Mouse (Mus musculus): Measurements from ENCODE around the gene Elob. TPM values are rescaled to one million over a fixed set of nuclear protein-coding genes. Genes with fewer than 3 reads are reported as not detected.

The Elob gene
- polyA plus RNA-seq (2012; rRNA removed): 689 and 774 TPM in 2 replicates

GRCm38 (mm10) chr17:23829064-23829619 lies at the start of gene Elob:
TSS of gene Elob (minus strand) at chr17:23829136.
- peak; percentile 31 for DNase-seq (ENCODE audit: low read depth)

DNA sequence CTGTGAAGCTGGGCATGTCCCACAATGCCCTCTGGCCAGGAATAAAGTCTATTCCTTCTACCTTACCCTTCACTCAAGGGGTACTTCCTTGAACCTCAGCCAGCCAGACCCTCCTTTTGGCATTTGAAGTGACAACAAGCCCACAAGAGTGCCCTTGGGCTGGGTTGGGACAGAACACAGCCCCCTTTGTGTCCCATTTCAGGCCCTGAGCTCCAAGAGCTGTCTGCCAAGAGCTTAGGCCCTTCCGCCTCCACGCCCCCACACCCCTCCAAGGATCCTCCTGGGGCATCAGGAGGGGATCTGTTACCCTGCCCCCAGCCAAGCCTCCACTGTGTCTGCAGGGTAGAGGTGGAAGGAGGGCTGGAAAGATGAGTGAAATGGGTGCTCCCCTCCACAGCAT lies 48.2 kb upstream of the Elob start:
- no peak for DNase-seq (ENCODE audit: low read depth)

DNA sequence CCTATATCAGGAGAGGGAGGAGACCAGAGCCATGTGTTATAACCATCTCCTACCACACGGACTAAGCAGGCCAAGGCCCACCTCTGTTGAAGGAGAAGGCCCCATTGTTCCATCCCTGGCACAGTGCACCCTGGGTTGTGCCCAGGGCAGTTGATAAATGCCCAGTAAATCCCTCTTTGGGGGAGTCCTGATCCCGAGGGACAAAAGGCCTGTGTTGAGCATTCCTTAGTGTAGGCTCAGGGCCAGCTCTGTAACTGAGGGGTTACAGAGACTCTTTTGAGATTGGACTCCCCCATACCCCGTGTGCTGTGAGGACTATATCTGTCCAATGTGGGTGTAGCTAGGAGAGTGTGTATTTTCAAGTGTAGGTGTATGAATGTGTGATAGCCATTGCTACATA lies 47.8 kb upstream of the Elob start:
- DNase-seq (ENCODE audit: low read depth): no peak

DNA sequence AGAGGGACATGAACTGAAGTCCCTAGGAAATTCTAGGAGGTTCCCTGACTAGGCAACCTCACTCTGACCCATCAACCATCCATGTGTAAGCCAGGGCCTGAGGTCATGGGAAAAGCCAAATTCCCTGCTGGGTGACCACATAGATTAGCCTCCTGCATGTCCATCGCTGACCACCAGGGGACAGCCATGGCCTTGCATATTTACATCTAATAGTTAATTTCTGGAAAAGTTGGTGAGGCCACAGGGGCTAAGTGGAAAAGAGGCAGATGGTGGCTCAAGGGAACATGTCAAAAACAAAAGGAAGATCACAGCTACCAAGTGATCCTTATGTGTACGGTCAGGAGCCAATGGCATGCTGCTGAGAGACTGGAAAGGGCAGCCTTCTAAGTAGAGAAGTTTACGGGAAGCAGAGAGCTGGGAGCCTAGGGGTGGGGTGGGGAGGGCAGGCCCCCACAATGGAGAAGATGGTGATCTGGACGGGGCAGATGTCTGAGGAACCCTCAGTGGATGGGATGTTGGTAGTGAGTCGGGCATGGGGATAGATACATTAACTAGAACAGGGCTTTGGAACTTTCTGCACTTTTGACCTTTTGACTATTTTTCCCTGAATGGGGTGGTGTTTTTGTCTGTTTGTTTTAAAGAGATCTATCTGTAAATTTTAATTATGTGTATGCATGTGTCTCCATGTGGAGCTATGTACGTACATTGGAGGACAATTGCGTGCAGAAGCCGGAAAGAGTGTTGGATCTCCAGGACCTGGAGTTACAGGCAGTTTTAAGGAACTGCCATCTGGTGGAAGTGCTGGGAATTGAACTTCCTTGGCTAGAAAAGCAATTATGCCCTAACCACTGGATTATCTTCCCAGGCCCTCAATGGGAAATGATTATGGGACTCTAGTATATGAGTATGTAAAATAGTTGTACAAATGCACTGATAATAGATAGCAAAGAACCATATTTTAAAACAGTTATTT lies 45.2 kb upstream of the Elob start:
- DNase-seq (ENCODE audit: low read depth): no peak

- no peak for DNase-seq (ENCODE audit: low read depth)
These were observed 39.6 kb upstream of the Elob start for GRCm38 (mm10) chr17:23868513-23868912.

- DNase-seq (ENCODE audit: low read depth): no peak
These were observed 38.8 kb upstream of the Elob start, which contains the start of gene Prss21 for GRCm38 (mm10) chr17:23867756-23868155. TSS of gene Prss21 (plus strand) at chr17:23868056.

DNA sequence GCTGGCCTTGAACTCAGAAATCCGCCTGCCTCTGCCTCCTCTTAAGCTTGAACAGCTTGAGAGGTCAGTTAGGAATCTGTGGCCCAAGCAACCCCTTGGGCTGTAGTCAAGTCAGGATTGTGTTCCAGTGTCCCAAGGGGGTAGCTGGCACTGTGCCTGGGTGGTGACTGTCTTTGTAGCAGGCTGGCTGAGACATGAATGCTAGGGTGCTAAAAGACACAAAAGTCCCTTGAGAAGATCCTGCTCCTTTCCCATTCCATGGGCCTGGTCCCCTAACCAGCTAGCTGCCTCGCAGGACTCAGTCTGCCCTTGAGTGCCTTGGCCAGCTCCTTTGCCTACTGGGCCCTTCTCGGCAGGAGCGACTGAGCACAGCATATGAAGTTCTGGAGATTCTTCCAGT lies 34.0 kb upstream of the Elob start:
- DNase-seq (ENCODE audit: low read depth): no peak

GRCm38 (mm10) chr17:23857913-23858312 lies 29.0 kb upstream of the Elob start:
- no peak for DNase-seq (ENCODE audit: low read depth)

DNA sequence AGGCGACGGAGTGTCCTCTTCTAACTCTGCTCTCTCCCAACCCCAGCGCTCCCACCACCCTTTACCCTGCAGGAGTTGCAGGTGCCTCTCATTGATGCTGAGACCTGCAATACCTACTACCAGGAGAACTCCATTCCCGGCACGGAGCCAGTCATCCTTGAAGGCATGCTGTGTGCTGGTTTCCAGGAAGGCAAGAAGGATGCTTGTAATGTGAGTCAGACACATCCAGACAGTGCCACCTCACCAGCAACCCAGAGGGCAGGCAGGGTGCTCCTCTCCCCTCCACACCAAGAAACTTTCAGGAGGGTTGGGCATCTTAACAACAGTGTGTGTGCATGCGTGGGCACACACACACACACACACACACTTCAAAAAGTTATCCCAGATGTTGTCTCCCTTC lies 28.3 kb upstream of the Elob start:
- DNase-seq (ENCODE audit: low read depth): no peak

DNA sequence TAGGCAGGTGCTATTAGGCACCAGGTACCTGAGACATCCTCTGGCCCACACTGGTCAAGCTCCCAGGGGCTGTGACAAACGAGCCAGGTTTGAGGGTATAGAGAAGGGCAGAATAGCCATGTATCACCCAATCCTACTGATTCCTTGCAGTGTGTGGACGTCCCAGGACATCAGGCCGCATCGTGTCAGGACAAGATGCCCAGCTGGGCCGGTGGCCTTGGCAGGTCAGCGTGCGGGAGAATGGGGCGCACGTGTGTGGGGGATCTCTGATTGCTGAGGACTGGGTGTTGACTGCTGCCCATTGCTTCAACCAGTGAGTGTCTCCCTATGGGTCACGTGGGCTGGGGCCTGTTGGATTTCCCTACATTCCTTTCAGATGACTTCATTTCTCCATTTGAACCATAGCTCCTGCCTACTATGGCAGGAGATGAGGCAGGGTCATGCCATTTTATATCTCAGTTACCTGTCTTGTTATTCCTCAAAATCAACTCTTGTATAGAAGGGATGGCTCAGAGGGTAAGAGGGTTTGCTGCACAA lies 25.4 kb upstream of the Elob start:
- DNase-seq (ENCODE audit: low read depth): no peak

GRCm38 (mm10) chr17:23853292-23853691 lies 24.4 kb upstream of the Elob start:
- no peak for DNase-seq (ENCODE audit: low read depth)

GRCm38 (mm10) chr17:23850853-23851749 lies 22.2 kb upstream of the Elob start:
- no peak for DNase-seq (ENCODE audit: low read depth)

- DNase-seq (ENCODE audit: low read depth): no peak
These were observed 21.1 kb upstream of the Elob start for GRCm38 (mm10) chr17:23850028-23850427.

GRCm38 (mm10) chr17:23843812-23844273 lies 14.9 kb upstream of the Elob start, which contains the start of the genes Prss32 and Prss41:
TSS of gene Prss32 (plus strand) at chr17:23843855.
TSS of gene Prss41 (minus strand) at chr17:23844172.
- no peak for DNase-seq (ENCODE audit: low read depth)

- DNase-seq (ENCODE audit: low read depth): no peak
These were observed 14.3 kb upstream of the Elob start for GRCm38 (mm10) chr17:23843141-23843811.

DNA sequence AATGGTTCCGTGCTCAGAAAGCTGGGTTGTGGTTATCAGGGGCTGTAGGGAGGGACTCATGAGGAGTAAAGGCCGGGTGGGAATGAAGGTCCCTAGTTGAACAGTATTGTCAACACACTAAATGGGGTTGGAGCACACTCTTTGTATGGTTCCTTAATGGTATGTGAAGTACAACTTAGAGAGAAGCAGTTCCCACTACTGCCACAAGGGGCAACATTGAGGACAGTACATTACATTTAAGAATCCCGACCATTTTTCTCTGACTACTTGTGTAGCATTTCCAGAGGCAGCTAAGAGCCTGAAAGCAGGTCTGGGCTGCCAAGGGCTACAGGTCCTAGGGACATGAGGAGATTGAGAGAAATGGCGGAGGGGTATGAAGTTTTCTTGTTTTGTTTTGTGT lies 12.2 kb upstream of the Elob start:
- DNase-seq (ENCODE audit: low read depth): no peak

DNA sequence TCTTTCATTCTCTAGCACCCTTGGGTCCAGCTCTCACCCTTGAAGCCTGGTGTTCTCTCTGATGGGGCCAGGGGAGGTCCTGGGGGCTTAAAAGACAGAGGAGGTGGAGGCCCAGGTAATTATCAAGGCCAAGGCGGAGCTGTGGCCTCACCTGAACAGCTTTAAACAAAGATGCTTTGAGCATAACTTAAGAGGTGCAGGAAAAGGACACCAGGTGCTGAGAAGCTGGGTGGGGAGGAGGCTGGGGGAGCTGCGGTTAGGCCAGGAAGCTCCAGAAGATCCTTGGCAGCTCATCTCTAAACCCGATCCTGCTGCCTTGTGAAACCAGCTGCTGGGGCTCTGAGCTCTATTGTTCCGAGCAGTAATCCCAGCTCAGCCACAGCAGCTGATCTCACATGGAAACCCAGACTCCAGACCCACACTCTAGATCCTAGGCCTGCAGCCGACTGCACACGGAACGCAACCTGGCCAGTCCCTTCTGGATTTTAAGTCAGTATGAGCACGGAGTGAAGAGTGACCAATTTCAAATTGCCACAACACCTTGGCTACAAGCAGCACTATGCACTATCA lies 7.2 kb upstream of the Elob start, which contains the start of gene Prss33:
TSS of gene Prss33 (minus strand) at position 51 of the 570 bp plus-strand sequence.
- DNase-seq (ENCODE audit: low read depth): no peak

DNA sequence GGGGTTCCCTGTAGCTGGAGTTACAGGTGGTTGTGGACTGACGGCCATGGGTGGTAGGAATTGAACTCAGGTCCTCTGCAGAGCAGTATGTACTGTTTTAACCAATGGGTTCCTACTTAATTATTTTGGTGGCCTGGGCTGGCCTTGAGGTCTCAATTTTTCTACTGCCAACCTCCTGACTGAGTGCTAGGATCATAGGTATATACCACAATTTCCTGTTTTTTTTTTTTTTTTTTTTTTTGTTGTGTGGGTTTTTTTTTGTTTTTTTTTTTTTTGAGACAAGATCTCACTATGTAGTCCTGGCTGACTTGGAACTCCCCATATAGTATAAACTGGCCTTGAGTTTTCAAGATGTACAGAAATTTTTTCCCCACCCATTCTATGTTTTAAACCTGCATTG lies 2.3 kb upstream of the Elob start:
- no peak for DNase-seq (ENCODE audit: low read depth)

GRCm38 (mm10) chr17:23828271-23829001 lies 500 bp downstream of the Elob start:
- DNase-seq (ENCODE audit: low read depth): no peak

DNA sequence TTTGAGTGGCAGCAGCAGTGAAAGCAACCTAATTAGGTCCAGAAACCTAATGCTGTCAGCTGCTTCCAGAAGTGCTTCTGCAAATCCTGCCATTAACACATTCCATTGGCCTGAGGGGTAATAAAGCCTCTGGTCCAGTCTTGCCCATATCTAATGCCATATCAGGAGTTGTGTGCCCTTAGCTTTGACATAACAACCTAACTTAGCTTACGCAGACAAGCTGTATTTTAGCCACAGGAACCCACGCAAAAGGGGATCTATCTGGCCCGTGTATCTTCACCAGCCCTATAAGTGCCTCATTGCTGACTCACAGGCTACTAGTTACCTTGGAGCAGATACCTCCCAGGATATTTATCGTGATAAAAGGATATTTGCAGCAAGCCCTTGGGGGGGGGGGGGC lies 3.3 kb downstream of the Elob start:
- no peak for DNase-seq (ENCODE audit: low read depth)

All from gonadal fat pad, adult 2 months (tissue).